ENCODE assay signal across 20 mouse cellular contexts in the genomic region with DNA sequence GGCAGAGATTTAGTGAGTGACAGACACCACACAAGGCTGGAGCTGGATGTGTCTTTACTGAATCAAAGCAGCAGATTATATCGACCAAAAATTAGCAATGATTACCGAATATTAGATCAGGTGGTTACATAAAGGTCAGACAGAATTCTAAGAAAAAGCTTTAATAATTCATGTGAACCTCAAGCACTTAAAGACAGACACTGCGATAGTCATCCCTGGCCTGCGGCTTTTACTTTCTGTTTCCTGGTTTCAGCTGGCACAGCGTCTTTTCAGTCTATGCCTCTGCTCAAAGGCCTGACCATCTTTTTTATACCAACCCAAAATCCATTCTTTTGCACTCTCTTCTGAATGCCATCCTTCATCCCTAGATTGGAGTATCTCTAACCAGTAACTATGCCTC.
"Had no signal": no experiment of that assay in that cellular context is flagged by ENCODE, and none has a peak within 500 bp of the region (broad histone marks: within the 10 kb centered on the region; RNA-seq: fewer than 3 reads in every experiment).

No protein-coding gene starts in this region.

- H3K4me3 ChIP-seq: limb, embryonic 12.5 days; limb, embryonic 15.5 days; neural tube, embryonic 12.5 days; stomach, embryonic 15.5 days had no signal

- H3K36me3 ChIP-seq: limb, embryonic 15.5 days; neural tube, embryonic 12.5 days; stomach, embryonic 15.5 days had no signal

- H3K9me3 ChIP-seq: limb, embryonic 12.5 days; limb, embryonic 15.5 days; neural tube, embryonic 12.5 days; stomach, embryonic 15.5 days had no signal

- H3K27ac ChIP-seq: limb, embryonic 12.5 days; limb, embryonic 15.5 days; liver, embryonic 14.5 days; macrophage; neural tube, embryonic 12.5 days; stomach, embryonic 15.5 days had no signal

- H3K27me3 ChIP-seq: limb, embryonic 15.5 days; neural tube, embryonic 12.5 days; stomach, embryonic 15.5 days had no signal

- H3K9ac ChIP-seq: limb, embryonic 12.5 days; limb, embryonic 15.5 days; liver, embryonic 14.5 days; liver, postnatal 0 days; lung, embryonic 14.5 days; neural tube, embryonic 12.5 days; stomach, embryonic 15.5 days had no signal

- DNase-seq: kidney, adult 11 months; kidney, adult 8-10 months; kidney, postnatal 14 days; kidney, postnatal 4 days; left cerebral cortex, postnatal 4 days; liver, postnatal 0 days; lung, embryonic 14.5 days; midbrain, embryonic 14.5 days; retina, postnatal 1 day; right cerebral cortex, postnatal 25 days; spleen, adult 18-20 months; thymus, postnatal 25 days had no signal

- H3K4me2 ChIP-seq: limb, embryonic 12.5 days; limb, embryonic 15.5 days; liver, embryonic 11.5 days; lung, embryonic 14.5 days; neural tube, embryonic 12.5 days; stomach, embryonic 15.5 days had no signal

- ATAC-seq: liver, postnatal 0 days; lung, postnatal 0 days had no signal
